In genomic region chr11:87597061-87597460, GRCm38 (mm10) we compare ENCODE assay signal across 15 mouse cellular contexts. TPM values are rescaled to one million over a fixed set of nuclear protein-coding genes. Genes with fewer than 3 reads are reported as not detected.
DNase-seq lines count a peak whose midpoint lies in the region; ATAC-seq and TF ChIP-seq lines count a peak whose summit lies in the region.
"Had no signal": no experiment of that assay in that cellular context is flagged by ENCODE, and none has a peak within 500 bp of the region (broad histone marks: within the 10 kb centered on the region; RNA-seq: fewer than 3 reads in every experiment).

No protein-coding gene starts in this region.

- no peaks in the 10 kb centered on the region for H3K9me3 ChIP-seq in embryonic facial prominence, embryonic 11.5 days (replicated peaks; ENCODE audit: control insufficient read depth, low read length)
- H3K9me3 ChIP-seq in hindbrain, embryonic 11.5 days (ENCODE audit: control insufficient read depth, low read length), result no peaks in the 10 kb centered on the region
- no peaks in the 10 kb centered on the region for H3K9me3 ChIP-seq in midbrain, embryonic 11.5 days (ENCODE audit: control insufficient read depth, low read length)

- H3K4me1 ChIP-seq in embryonic facial prominence, embryonic 11.5 days (ENCODE audit: control insufficient read depth, insufficient read depth, low read length), result peaks cover 6% of the 10 kb centered on the region
- peaks cover 8% of the 10 kb centered on the region for H3K4me1 ChIP-seq in hindbrain, embryonic 11.5 days (replicated peaks; ENCODE audit: control insufficient read depth, insufficient read depth, low read length)
- H3K4me1 ChIP-seq in midbrain, embryonic 11.5 days (ENCODE audit: control insufficient read depth, insufficient read depth, low read length), result peaks cover 34% of the 10 kb centered on the region
- peaks cover 25% of the 10 kb centered on the region for H3K4me1 ChIP-seq in thymus, adult 2 months (replicated peaks; ENCODE audit: control insufficient read depth, insufficient read depth, low read length)

- no peak for TF ChIP-seq POLR2A in thymus, adult 2 months (IDR thresholded peaks at IDR 0.05; ENCODE audit: control insufficient read depth, extremely low read depth, insufficient read depth, low read length, poor library complexity)

- H3K36me3 ChIP-seq in embryonic facial prominence, embryonic 11.5 days (replicated peaks; ENCODE audit: control insufficient read depth, insufficient read depth, low read depth, low read length), result peaks cover 18% of the 10 kb centered on the region
- H3K36me3 ChIP-seq in hindbrain, embryonic 11.5 days (ENCODE audit: control insufficient read depth, insufficient read depth, low read length), result peaks cover 30% of the 10 kb centered on the region
- H3K36me3 ChIP-seq in midbrain, embryonic 11.5 days (ENCODE audit: control insufficient read depth, insufficient read depth, low read length), result peaks cover 30% of the 10 kb centered on the region
- peaks cover 40% of the 10 kb centered on the region for H3K36me3 ChIP-seq in thymus, adult 2 months (ENCODE audit: control insufficient read depth, insufficient read depth, low read length)

- H3K27me3 ChIP-seq in embryonic facial prominence, embryonic 11.5 days (ENCODE audit: control insufficient read depth, insufficient read depth, low read length), result no peaks in the 10 kb centered on the region
- no peaks in the 10 kb centered on the region for H3K27me3 ChIP-seq in hindbrain, embryonic 11.5 days (ENCODE audit: control insufficient read depth, insufficient read depth, low read length)
- no peaks in the 10 kb centered on the region for H3K27me3 ChIP-seq in midbrain, embryonic 11.5 days (ENCODE audit: control insufficient read depth, insufficient read depth, low read length)
- H3K27me3 ChIP-seq in thymus, adult 2 months (ENCODE audit: control insufficient read depth, insufficient read depth, low read length), result no peaks in the 10 kb centered on the region

- peak overlapping the region; percentile 78; the same call in 1 of the 2 replicates for H3K4me3 ChIP-seq in embryonic facial prominence, embryonic 11.5 days (ENCODE audit: low read depth, low read length)
- peak overlapping the region; percentile 71; the same call in 1 of the 2 replicates for H3K4me3 ChIP-seq in hindbrain, embryonic 11.5 days (ENCODE audit: low read depth, low read length)
- H3K4me3 ChIP-seq in midbrain, embryonic 11.5 days (ENCODE audit: low read depth, low read length), result peak overlapping the region; percentile 58; the same call in 1 of the 2 replicates
- H3K4me3 ChIP-seq in thymus, adult 2 months (ENCODE audit: control insufficient read depth, insufficient read depth, low read length), result no peak overlapping the region
- H3K4me3 ChIP-seq: heart, adult 2 months had no signal

- H3K4me2 ChIP-seq in embryonic facial prominence, embryonic 11.5 days (ENCODE audit: low read depth, low read length), result no peak overlapping the region
- peak overlapping the region; percentile 86; the same call in 1 of the 2 replicates for H3K4me2 ChIP-seq in hindbrain, embryonic 11.5 days (replicated peaks; ENCODE audit: low read depth, low read length)
- peak overlapping the region; percentile 93 for H3K4me2 ChIP-seq in midbrain, embryonic 11.5 days

- DNase-seq in heart, adult 11 months, result peak; percentile 88
- no peak for DNase-seq in heart, adult 8-10 months (ENCODE audit: low spot score)
- no peak for DNase-seq in embryonic facial prominence, embryonic 11.5 days (ENCODE audit: low spot score)
- DNase-seq in hindbrain, embryonic 11.5 days (ENCODE audit: low spot score), result no peak
- no peak for DNase-seq in midbrain, embryonic 11.5 days (ENCODE audit: low spot score, missing footprints)
- DNase-seq in thymus, adult 2 months, result no peak
- DNase-seq in thymus, postnatal 0 days (ENCODE audit: low spot score), result no peak
- no peak for DNase-seq in embryo, embryonic 10.5 days (ENCODE audit: low spot score)
- DNase-seq: B cell, adult 2 months; cerebellum, postnatal 36 days; lung, adult 18-20 months had no signal

- no peak overlapping the region for H3K27ac ChIP-seq in embryonic facial prominence, embryonic 11.5 days (replicated peaks; ENCODE audit: low read depth, low read length)
- H3K27ac ChIP-seq in hindbrain, embryonic 11.5 days (ENCODE audit: low read depth, low read length), result no peak overlapping the region
- no peak overlapping the region for H3K27ac ChIP-seq in midbrain, embryonic 11.5 days (ENCODE audit: low read depth, low read length)
- no peak overlapping the region for H3K27ac ChIP-seq in thymus, adult 2 months (ENCODE audit: control insufficient read depth, insufficient read depth, low read length)
- H3K27ac ChIP-seq: heart, adult 2 months had no signal

- TF ChIP-seq CTCF in thymus, adult 2 months (IDR thresholded peaks at IDR 0.05; ENCODE audit: borderline replicate concordance, control insufficient read depth, extremely low read depth, insufficient read depth, low read length, poor library complexity), result no peak

- ATAC-seq in embryonic facial prominence, embryonic 11.5 days (replicated peaks; ENCODE audit: insufficient number of reproducible peaks, low FRiP score, low TSS enrichment, low read depth), result no peak
- no peak for ATAC-seq in hindbrain, embryonic 11.5 days (ENCODE audit: low FRiP score)
- ATAC-seq in midbrain, embryonic 11.5 days (ENCODE audit: low FRiP score), result no peak
- ATAC-seq: intestine, postnatal 0 days had no signal

- 0 out of 2 replicates have a peak overlapping the region, but pooled peaks have one; percentile 96 for H3K9ac ChIP-seq in embryonic facial prominence, embryonic 11.5 days (replicated peaks; ENCODE audit: low read length)
- H3K9ac ChIP-seq in hindbrain, embryonic 11.5 days (ENCODE audit: low read depth, low read length), result peak overlapping the region; percentile 96; the same call in 1 of the 2 replicates
- peak overlapping the region; percentile 18; the same call in 1 of the 2 replicates for H3K9ac ChIP-seq in midbrain, embryonic 11.5 days (ENCODE audit: low read length)

RNA-seq across cellular contexts. Expression of gene Mtmr4, which starts 5.1 kb away (rescaled TPM):
- 10 to 100 TPM; 20.6 to 25.1 (median 23.0) TPM for total RNA-seq in heart, adult 8-10 months (2022)
- polyA plus RNA-seq in embryonic facial prominence, embryonic 11.5 days (2014; fragmentation: Nextera tagmentation; extraction: Ambion mirVana), result 61.1 and 61.9 TPM in 2 replicates
- polyA plus RNA-seq in hindbrain, embryonic 11.5 days (2014; fragmentation: Nextera tagmentation; extraction: Ambion mirVana), result 63.2 and 77.0 TPM in 2 replicates
- 68.3 and 72.9 TPM in 2 replicates for polyA plus RNA-seq in midbrain, embryonic 11.5 days (2014; fragmentation: Nextera tagmentation; extraction: Ambion mirVana)
- polyA plus RNA-seq in thymus, adult 2 months (2012; rRNA removed), result 47.0 and 51.1 TPM in 2 replicates
- 19.6 and 21.1 TPM in 2 replicates for polyA plus RNA-seq in thymus, postnatal 0 days (2015; fragmentation: Nextera tagmentation; extraction: Ambion mirVana)

RNA-seq across cellular contexts. Expression of gene Hsf5, which starts 19.9 kb away (rescaled TPM):
- under 1 TPM in 2 of 4 experiments, not detected in 2; 0.05 to 0.06 TPM for total RNA-seq in heart, adult 8-10 months (2022)
- 0.20 and 0.32 TPM in 2 replicates for polyA plus RNA-seq in embryonic facial prominence, embryonic 11.5 days (2014; fragmentation: Nextera tagmentation; extraction: Ambion mirVana)
- polyA plus RNA-seq in hindbrain, embryonic 11.5 days (2014; fragmentation: Nextera tagmentation; extraction: Ambion mirVana), result 0.14 and 0.39 TPM in 2 replicates
- polyA plus RNA-seq in midbrain, embryonic 11.5 days (2014; fragmentation: Nextera tagmentation; extraction: Ambion mirVana), result 0.15 and 0.31 TPM in 2 replicates
- 0.04 and 0.05 TPM in 2 replicates for polyA plus RNA-seq in thymus, adult 2 months (2012; rRNA removed)
- 0.10 and 0.12 TPM in 2 replicates for polyA plus RNA-seq in thymus, postnatal 0 days (2015; fragmentation: Nextera tagmentation; extraction: Ambion mirVana)
- polyA plus RNA-seq: intestine, postnatal 0 days had no signal

RNA-seq across cellular contexts. Expression of gene Sept4, which starts 28.4 kb away (rescaled TPM):
- 10 to 100 TPM; 36.5 to 54.5 (median 37.7) TPM for total RNA-seq in heart, adult 8-10 months (2022)
- polyA plus RNA-seq in embryonic facial prominence, embryonic 11.5 days (2014; fragmentation: Nextera tagmentation; extraction: Ambion mirVana), result 6.6 and 8.3 TPM in 2 replicates
- 9.0 and 11.6 TPM in 2 replicates for polyA plus RNA-seq in hindbrain, embryonic 11.5 days (2014; fragmentation: Nextera tagmentation; extraction: Ambion mirVana)
- polyA plus RNA-seq in midbrain, embryonic 11.5 days (2014; fragmentation: Nextera tagmentation; extraction: Ambion mirVana), result 9.0 and 11.4 TPM in 2 replicates
- polyA plus RNA-seq in thymus, adult 2 months (2012; rRNA removed), result 12.6 and 13.2 TPM in 2 replicates
- polyA plus RNA-seq in thymus, postnatal 0 days (2015; fragmentation: Nextera tagmentation; extraction: Ambion mirVana), result 23.9 and 25.0 TPM in 2 replicates

RNA-seq across cellular contexts. Expression of gene Gm11492, which starts 30.6 kb away (rescaled TPM):
- total RNA-seq in heart, adult 8-10 months (2022), result not detected
- polyA plus RNA-seq in embryonic facial prominence, embryonic 11.5 days (2014; fragmentation: Nextera tagmentation; extraction: Ambion mirVana), result not detected in 2 replicates
- not detected in 2 replicates for polyA plus RNA-seq in hindbrain, embryonic 11.5 days (2014; fragmentation: Nextera tagmentation; extraction: Ambion mirVana)
- polyA plus RNA-seq in midbrain, embryonic 11.5 days (2014; fragmentation: Nextera tagmentation; extraction: Ambion mirVana), result not detected in 2 replicates
- polyA plus RNA-seq in thymus, adult 2 months (2012; rRNA removed), result 0.06 TPM in 1 of 2 replicates, not detected in the other
- not detected in 2 replicates for polyA plus RNA-seq in thymus, postnatal 0 days (2015; fragmentation: Nextera tagmentation; extraction: Ambion mirVana)
- total RNA-seq: adrenal gland, postnatal 4 days; heart, adult 2 months; layer of hippocampus, postnatal 14 days had no signal
- polyA plus RNA-seq: intestine, postnatal 0 days had no signal

Comparison
In these comparisons a context has a peak if more than half of its experiments do, and no peak if none do; other contexts are left out.
1. H3K9ac ChIP-seq: peak in every context shown above with its lines; median percentile 96 in embryonic facial prominence, embryonic 11.5 days; 96 in hindbrain, embryonic 11.5 days; 18 in midbrain, embryonic 11.5 days.